Mouse (Mus musculus) kidney, adult 8-10 months (tissue): ENCODE results near the gene Ncbp3.

ENCODE experiments used
- DNase-seq, 2 experiments: peaks; one replicate each; pipeline ENCODE4 v3.0.0; 2022

Gene Ncbp3

GRCm38 (mm10) chr11:73047542-73047996 is at the start of gene Ncbp3:
TSS of gene Ncbp3 (plus strand) at chr11:73047783.
- DNase-seq = peak; percentile 96 to 98

- DNase-seq = no peak
Measured at GRCm38 (mm10) chr11:72998771-72999170, 48.8 kb upstream of the Ncbp3 start, which contains the start of gene P2rx1. TSS of gene P2rx1 (plus strand) at chr11:72999103.

GRCm38 (mm10) chr11:73001029-73001428 is 46.6 kb upstream of the Ncbp3 start:
- DNase-seq = peak; percentile 60 to 80

- DNase-seq = peak; percentile 64 to 73
Measured at GRCm38 (mm10) chr11:73006377-73006776, 41.2 kb upstream of the Ncbp3 start.

- DNase-seq = no peak
Measured at GRCm38 (mm10) chr11:73007113-73007512, 40.5 kb upstream of the Ncbp3 start.

GRCm38 (mm10) chr11:73007698-73008481 is 39.7 kb upstream of the Ncbp3 start:
- peak in 1 of 2 experiments; percentile 66 for DNase-seq

- no peak for DNase-seq
Measured at GRCm38 (mm10) chr11:73008826-73009225, 38.8 kb upstream of the Ncbp3 start.

- no peak for DNase-seq
Measured at GRCm38 (mm10) chr11:73009531-73010274, 37.9 kb upstream of the Ncbp3 start.

- DNase-seq = peak; percentile 73 to 75
Measured at GRCm38 (mm10) chr11:73013981-73014380, 33.6 kb upstream of the Ncbp3 start.

GRCm38 (mm10) chr11:73014831-73015344 is 32.7 kb upstream of the Ncbp3 start:
- peak; percentile 76 to 77 for DNase-seq

- peak in 1 of 2 experiments; percentile 36 for DNase-seq
Measured at GRCm38 (mm10) chr11:73015391-73016102, 32.0 kb upstream of the Ncbp3 start.

GRCm38 (mm10) chr11:73016103-73016420 is 31.5 kb upstream of the Ncbp3 start:
- DNase-seq = no peak

GRCm38 (mm10) chr11:73018471-73019146 is 29.0 kb upstream of the Ncbp3 start, which contains the start of gene Camkk1:
TSS of gene Camkk1 (plus strand) at chr11:73019008.
- DNase-seq = peak; percentile 88

GRCm38 (mm10) chr11:73019147-73019795 is 28.3 kb upstream of the Ncbp3 start:
- no peak for DNase-seq

GRCm38 (mm10) chr11:73020953-73021800 is 26.4 kb upstream of the Ncbp3 start:
- DNase-seq = no peak

GRCm38 (mm10) chr11:73023099-73023498 is 24.5 kb upstream of the Ncbp3 start:
- no peak for DNase-seq

- no peak for DNase-seq
Measured at GRCm38 (mm10) chr11:73023827-73024226, 23.8 kb upstream of the Ncbp3 start.

- DNase-seq = peak in 1 of 2 experiments; percentile 39
Measured at GRCm38 (mm10) chr11:73024236-73024904, 23.2 kb upstream of the Ncbp3 start.

- no peak for DNase-seq
Measured at GRCm38 (mm10) chr11:73026961-73027360, 20.6 kb upstream of the Ncbp3 start.

- DNase-seq = peak; percentile 92 to 93
Measured at GRCm38 (mm10) chr11:73030821-73031498, 16.6 kb upstream of the Ncbp3 start.
